Mouse (Mus musculus) hindbrain, embryonic 16.5 days (tissue): ENCODE results near the gene Efcab11. TPM values are rescaled to one million over a fixed set of nuclear protein-coding genes. Genes with fewer than 3 reads are reported as not detected.

Experiments
- ATAC-seq: fragments of 200-750 bp; cut with Nextera tagmentation; 2 replicates; pipeline ENCODE4 v1.8.0; 2017; ENCODE audit warnings: moderate TSS enrichment, moderate library complexity
- H3K27ac ChIP-seq: fragments of 300-500 bp; sonication (generic); 2 replicates; pipeline ENCODE4 v1.5.1; 2014; ENCODE audit warnings: low read depth, mild to moderate bottlenecking, control low read depth, low read length, moderate library complexity
- H3K27me3 ChIP-seq: fragments of 300-500 bp; sonication (generic); replicated peaks from 2 replicates; pipeline ENCODE4 v1.6.1; 2014; ENCODE audit warnings: low read length; ENCODE audit not compliant: control insufficient read depth, insufficient read depth
- H3K36me3 ChIP-seq: fragments of 300-500 bp; sonication (generic); 2 replicates; pipeline ENCODE4 v1.6.1; 2014; ENCODE audit warnings: mild to moderate bottlenecking, low read length, moderate library complexity, mixed read lengths; ENCODE audit not compliant: control insufficient read depth, insufficient read depth
- H3K4me1 ChIP-seq: fragments of 300-500 bp; sonication (generic); 2 replicates; pipeline ENCODE4 v1.6.1; 2014; ENCODE audit warnings: low read depth, low read length; ENCODE audit not compliant: control insufficient read depth, insufficient read depth
- H3K4me2 ChIP-seq: fragments of 300-500 bp; sonication (generic); 2 replicates; pipeline ENCODE4 v1.6.1; 2014; ENCODE audit warnings: mild to moderate bottlenecking, low read length, control low read depth, moderate library complexity
- H3K4me3 ChIP-seq: fragments of 300-500 bp; sonication (generic); 2 replicates; pipeline ENCODE4 v1.5.1; 2014; ENCODE audit warnings: mild to moderate bottlenecking, low read length, control low read depth, moderate library complexity
- H3K9ac ChIP-seq: fragments of 300-500 bp; sonication (generic); 2 replicates; pipeline ENCODE4 v1.6.1; 2014; ENCODE audit warnings: low read depth, mild to moderate bottlenecking, control low read depth, low read length, moderate library complexity
- H3K9me3 ChIP-seq: fragments of 300-500 bp; sonication (generic); 2 replicates; pipeline ENCODE4 v1.6.1; 2014; ENCODE audit warnings: mild to moderate bottlenecking, low read length, moderate library complexity; ENCODE audit not compliant: control insufficient read depth
- WGBS: fragments of 180-500 bp; shearing (Covaris S2); extraction: QIAGEN DNeasy Blood & Tissue Kit; methylation state at CpG from one replicate; pipeline ENCODE4 v1.1.7; 2014; 5-methylcytosine and 5-hydroxymethylcytosine counted together
- polyA plus RNA-seq: library from polyadenylated mRNA; unstranded; fragments of >200 nt; fragmentation: Nextera tagmentation; extraction: Ambion mirVana; gene quantifications from 2 replicates; pipeline ENCODE4 v1.2.1, GENCODE M21; 2015

Efcab11 gene
- polyA plus RNA-seq, 1 experiment from 2014 or later: 4.9 TPM

- Histone ChIP-seq H3K27me3 (no peaks in the 10 kb centered on the region; the same call in 1 of the 2 replicates), H3K4me3 (no peak overlapping the region), H3K27ac (no peak overlapping the region), H3K9ac (no peak overlapping the region), H3K9me3 (no peaks in the 10 kb centered on the region), H3K36me3 (no peaks in the 10 kb centered on the region), H3K4me1 (no peaks in the 10 kb centered on the region), H3K4me2 (no peak overlapping the region)
- 79% methylated on average over 6 of the region's 6 CpGs for WGBS
- no peak for ATAC-seq
These were observed 197.7 kb downstream of the Efcab11 start for GRCm38 (mm10) chr12:99686418-99686992.

DNA sequence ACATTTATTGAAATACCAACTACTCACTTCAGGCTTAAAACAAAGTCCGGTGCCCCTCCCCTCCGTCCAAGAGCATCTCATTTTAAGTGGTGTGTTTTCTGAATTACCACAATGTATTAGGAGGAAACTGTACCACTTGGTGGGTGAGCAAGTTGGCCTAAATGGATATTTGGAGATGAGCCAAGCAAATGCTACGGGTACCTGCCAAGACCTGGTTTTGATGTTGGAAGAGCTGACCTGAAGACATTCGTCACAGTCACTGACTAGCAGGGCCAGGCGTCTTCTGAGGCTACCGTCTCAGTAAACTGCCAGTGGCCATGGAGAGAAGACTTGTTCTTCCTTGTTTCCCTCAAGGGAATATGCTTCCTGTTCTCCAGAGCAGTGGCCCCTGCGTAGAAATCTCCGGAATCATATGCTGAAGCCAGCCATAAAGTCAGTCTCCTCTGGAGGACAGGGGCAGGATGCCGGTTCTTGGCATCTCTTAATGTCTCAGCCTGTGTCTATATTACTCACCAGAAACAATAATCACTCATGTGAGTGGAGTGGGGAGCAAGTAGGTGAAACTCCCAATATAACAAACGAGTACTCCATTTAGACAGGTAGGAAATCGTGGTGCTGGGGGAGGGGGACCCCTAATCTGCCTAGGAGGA, 198.7 kb downstream of the Efcab11 start:
- Histone ChIP-seq H3K9me3 (no peaks in the 10 kb centered on the region), H3K4me3 (no peak overlapping the region), H3K4me2 (no peak overlapping the region), H3K9ac (no peak overlapping the region), H3K36me3 (no peaks in the 10 kb centered on the region), H3K27me3 (no peaks in the 10 kb centered on the region; the same call in 1 of the 2 replicates), H3K27ac (no peak overlapping the region), H3K4me1 (no peaks in the 10 kb centered on the region)
- ATAC-seq: no peak
- WGBS: 74% methylated on average over 11 of the region's 11 CpGs

DNA sequence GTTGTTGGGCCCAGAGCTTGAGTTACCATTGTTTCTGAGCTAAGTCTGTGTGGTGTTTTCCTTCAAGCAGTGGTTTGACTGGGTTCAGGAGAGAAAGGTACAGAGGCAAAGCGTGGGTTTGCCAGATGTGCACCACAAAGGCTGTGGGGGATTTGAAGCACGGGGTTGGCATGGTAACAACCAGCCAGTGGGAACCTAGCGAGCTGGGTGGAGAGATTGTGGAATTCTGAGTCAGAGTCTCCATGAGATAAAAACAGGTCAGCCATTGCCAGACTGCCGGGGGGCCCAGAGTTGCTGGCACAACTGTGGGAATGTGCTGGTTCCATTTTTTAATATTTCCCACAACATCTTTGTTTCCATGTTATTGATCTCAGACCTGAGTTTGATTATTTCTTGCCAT, 202.6 kb downstream of the Efcab11 start:
- no peak overlapping the region for H3K9ac ChIP-seq
- no peak overlapping the region for H3K4me3 ChIP-seq
- H3K27ac ChIP-seq: no peak overlapping the region
- H3K4me2 ChIP-seq: no peak overlapping the region
- no peaks in the 10 kb centered on the region for H3K4me1 ChIP-seq
- no peaks in the 10 kb centered on the region; the same call in 1 of the 2 replicates for H3K27me3 ChIP-seq
- no peaks in the 10 kb centered on the region for H3K36me3 ChIP-seq
- 31% methylated on average over 4 of the region's 4 CpGs for WGBS
- peaks cover 2% of the 10 kb centered on the region; the same call in 1 of the 2 replicates for H3K9me3 ChIP-seq
- no peak for ATAC-seq

DNA sequence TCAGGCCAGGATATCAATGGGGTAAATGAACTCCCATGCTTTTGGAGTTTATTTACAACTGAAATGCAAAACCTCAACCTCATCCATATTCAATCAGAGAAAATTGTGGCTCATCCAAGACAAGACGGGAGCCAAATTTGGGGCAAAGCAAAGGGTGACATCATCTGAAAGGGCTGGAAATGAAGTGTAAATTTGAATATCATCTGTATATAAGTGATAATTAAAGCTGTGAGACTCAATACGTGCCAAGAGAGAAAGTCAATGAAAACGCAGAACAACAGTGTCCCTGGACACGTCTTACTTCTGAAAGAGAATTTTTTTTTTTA, 212.4 kb downstream of the Efcab11 start:
- Histone ChIP-seq H3K4me1 (peaks cover 16% of the 10 kb centered on the region), H3K27me3 (no peaks in the 10 kb centered on the region), H3K4me3 (no peak overlapping the region), H3K9ac (no peak overlapping the region), H3K36me3 (no peaks in the 10 kb centered on the region), H3K27ac (no peak overlapping the region), H3K4me2 (no peak overlapping the region), H3K9me3 (no peaks in the 10 kb centered on the region; the same call in 1 of the 2 replicates)
- peak; percentile 48; the same call in 1 of the 2 replicates for ATAC-seq
- 49% methylated on average over 4 of the region's 4 CpGs for WGBS

- peak; percentile 74 for ATAC-seq
- Histone ChIP-seq H3K36me3 (no peaks in the 10 kb centered on the region), H3K4me2 (no peak overlapping the region), H3K4me3 (no peak overlapping the region), H3K9me3 (no peaks in the 10 kb centered on the region), H3K27me3 (no peaks in the 10 kb centered on the region), H3K27ac (peak overlapping the region; percentile 35; the same call in 1 of the 2 replicates), H3K9ac (no peak overlapping the region), H3K4me1 (peaks cover 16% of the 10 kb centered on the region)
- 41% methylated on average over 12 of the region's 12 CpGs for WGBS
These were observed 212.9 kb downstream of the Efcab11 start for GRCm38 (mm10) chr12:99671162-99671865.

GRCm38 (mm10) chr12:99670762-99671152, 213.5 kb downstream of the Efcab11 start:
- peak; percentile 64; the same call in 1 of the 2 replicates for ATAC-seq
- 40% methylated on average over 7 of the region's 7 CpGs for WGBS

DNA sequence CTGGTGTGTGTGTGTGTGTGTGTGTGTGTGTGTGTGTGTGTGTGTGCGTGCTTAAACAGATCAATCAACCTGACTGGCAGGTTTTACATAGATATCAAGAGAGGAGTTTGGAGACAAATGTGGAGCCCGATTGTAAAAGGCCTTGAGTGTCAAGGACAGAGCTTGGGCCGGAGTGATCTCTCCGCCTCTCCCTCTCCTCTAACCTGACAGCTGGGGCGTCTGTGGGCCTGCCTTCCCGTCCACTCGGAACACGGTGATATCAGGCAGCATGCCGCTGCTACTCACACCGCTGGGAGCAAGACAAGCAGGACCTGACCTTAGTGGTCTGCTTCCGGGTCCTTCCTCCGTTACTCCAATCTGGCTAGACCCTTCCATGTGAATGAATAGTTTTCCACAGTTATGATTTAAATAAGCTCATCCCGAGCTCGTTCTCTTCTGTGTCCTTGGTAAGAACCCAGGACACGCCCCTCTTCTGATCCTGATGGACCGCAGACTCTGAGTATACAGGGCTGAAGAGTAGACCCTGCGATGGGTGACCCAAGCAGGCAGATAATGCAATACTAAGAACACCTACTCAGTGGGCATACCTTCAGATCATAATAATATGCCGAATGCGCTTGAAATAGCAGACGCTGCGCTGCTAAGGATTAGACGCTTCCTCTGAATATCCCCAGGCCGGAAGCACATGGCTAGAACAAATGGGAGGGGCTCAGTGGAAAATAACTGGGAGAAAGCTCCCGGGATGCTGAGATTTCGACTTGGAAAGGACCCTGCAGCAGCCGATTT, 214.1 kb downstream of the Efcab11 start:
- 67% methylated on average over 26 of the region's 26 CpGs for WGBS
- Histone ChIP-seq H3K27me3 (no peaks in the 10 kb centered on the region), H3K36me3 (no peaks in the 10 kb centered on the region), H3K9me3 (no peaks in the 10 kb centered on the region), H3K4me2 (peak overlapping the region; percentile 37), H3K4me3 (no peak overlapping the region), H3K4me1 (peaks cover 16% of the 10 kb centered on the region), H3K27ac (peak overlapping the region; percentile 24; the same call in 1 of the 2 replicates), H3K9ac (no peak overlapping the region)
- ATAC-seq: peak; percentile 71

More at GRCm38 (mm10) chr12:99670762-99671152, 213.5 kb downstream of the Efcab11 start:
- peak overlapping the region; percentile 24; the same call in 1 of the 2 replicates for H3K27ac ChIP-seq
- H3K9me3 ChIP-seq: no peaks in the 10 kb centered on the region
- H3K4me3 ChIP-seq: no peak overlapping the region
- H3K36me3 ChIP-seq: no peaks in the 10 kb centered on the region
- 0 out of 2 replicates have a peak overlapping the region, but pooled peaks have one; percentile 9 for H3K9ac ChIP-seq
- peak overlapping the region; percentile 37 for H3K4me2 ChIP-seq
- H3K27me3 ChIP-seq: no peaks in the 10 kb centered on the region
- H3K4me1 ChIP-seq: peaks cover 16% of the 10 kb centered on the region

DNA sequence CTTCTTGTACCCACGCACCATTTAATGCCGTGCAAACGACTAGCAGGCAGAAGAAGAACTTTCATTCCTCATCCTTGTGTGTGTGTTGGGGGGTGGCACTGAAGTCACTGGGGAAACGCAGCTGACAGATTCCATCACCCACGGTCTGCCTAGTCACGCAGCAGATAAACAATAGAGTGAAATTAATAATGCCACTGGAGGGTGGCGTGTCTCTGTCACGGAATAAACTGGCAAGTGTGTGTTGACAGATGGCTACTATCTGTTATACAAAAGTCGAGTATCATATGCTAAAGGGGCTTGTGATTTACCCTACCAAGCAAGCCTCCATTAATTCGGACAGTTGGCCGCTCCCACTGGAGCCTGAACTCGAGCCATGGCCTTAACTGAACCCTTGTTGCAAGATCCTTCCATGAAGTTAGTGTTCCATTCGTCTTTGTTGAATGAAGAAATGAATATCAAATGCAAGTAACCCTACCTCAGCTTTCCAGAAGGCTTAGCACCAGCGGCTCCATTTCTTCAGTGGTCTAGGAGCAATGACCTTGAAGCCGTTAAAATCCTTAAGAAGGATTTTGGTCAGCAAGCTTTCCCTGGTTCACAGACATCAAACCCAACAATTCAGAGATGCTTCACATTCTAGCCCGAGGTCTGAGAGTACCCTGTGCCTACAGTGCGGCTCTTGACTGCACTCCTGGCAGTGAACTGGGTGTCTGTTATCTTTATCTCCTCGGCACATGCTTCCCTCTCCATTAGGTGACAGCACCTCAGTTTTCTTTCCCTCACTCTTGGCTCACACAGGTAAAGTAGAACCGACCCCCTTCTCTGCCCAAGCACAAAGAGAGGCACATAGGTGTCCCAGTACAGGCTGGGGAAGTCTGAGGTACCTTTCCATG, 229.0 kb downstream of the Efcab11 start:
- Histone ChIP-seq H3K4me3 (no peak overlapping the region), H3K27ac (no peak overlapping the region), H3K27me3 (no peaks in the 10 kb centered on the region), H3K4me2 (no peak overlapping the region), H3K4me1 (no peaks in the 10 kb centered on the region), H3K9ac (no peak overlapping the region), H3K9me3 (0 out of 2 replicates have a peak, but pooled peaks cover 2% of the 10 kb centered on the region), H3K36me3 (no peaks in the 10 kb centered on the region)
- ATAC-seq: no peak
- 74% methylated on average over 19 of the region's 19 CpGs for WGBS
